Mouse (Mus musculus) cortical plate, adult 2 months (tissue): Measurements from ENCODE around the gene Trim2. TPM values are rescaled to one million over a fixed set of nuclear protein-coding genes. Genes with fewer than 3 reads are reported as not detected.

Experiments used
- H3K27ac ChIP-seq: fragments of 200-500 bp; 2 replicates; pipeline ENCODE4 v1.5.1; 2012; ENCODE audit warnings: low read length, control low read depth, inconsistent platforms; ENCODE audit not compliant: insufficient read depth
- H3K4me1 ChIP-seq: fragments of 200-500 bp; 2 replicates; pipeline ENCODE4 v1.6.1; 2011; ENCODE audit warnings: low read length; ENCODE audit not compliant: control insufficient read depth, insufficient read depth
- H3K4me3 ChIP-seq: fragments of 200-500 bp; 2 replicates; pipeline ENCODE4 v1.5.1; 2011; ENCODE audit warnings: mild to moderate bottlenecking, low read length, control low read depth; ENCODE audit not compliant: insufficient read depth
- CTCF ChIP-seq: fragments of 200-500 bp; IDR thresholded peaks from 2 replicates; pipeline ENCODE4 v1.5.1; 2011; ENCODE audit warnings: mild to moderate bottlenecking, control low read depth, low read length; ENCODE audit not compliant: insufficient read depth; ENCODE audit errors: extremely low read depth
- POLR2A ChIP-seq: fragments of 200-500 bp; IDR thresholded peaks from 2 replicates; pipeline ENCODE4 v1.6.1; 2011; ENCODE audit warnings: mild to moderate bottlenecking, low read length, control low read depth; ENCODE audit not compliant: insufficient read depth; ENCODE audit errors: extremely low read depth
- polyA plus RNA-seq: library from polyadenylated mRNA; depleted of rRNA; stranded (reverse); fragments of >200 nt; gene quantifications from 2 replicates; pipeline ENCODE4 v1.2.3, GENCODE M21; 2012

Gene Trim2
- polyA plus RNA-seq, 1 experiment: 87.4 TPM

GRCm38 (mm10) chr3:84218498-84218897 is 88.2 kb downstream of the Trim2 start:
- Histone ChIP-seq H3K27ac (no peak overlapping the region), H3K4me3 (peak overlapping the region; percentile 2), H3K4me1 (peaks cover 26% of the 10 kb centered on the region)
- TF ChIP-seq POLR2A: no peak

GRCm38 (mm10) chr3:84217961-84218351 is 88.7 kb downstream of the Trim2 start:
- no peak for TF ChIP-seq CTCF
- TF ChIP-seq POLR2A: no peak

GRCm38 (mm10) chr3:84217118-84217960 is 89.3 kb downstream of the Trim2 start:
- Histone ChIP-seq H3K4me1 (peaks cover 26% of the 10 kb centered on the region), H3K4me3 (peak overlapping the region; percentile 2), H3K27ac (no peak overlapping the region)
- no peak for TF ChIP-seq POLR2A
- TF ChIP-seq CTCF: no peak

More at GRCm38 (mm10) chr3:84217961-84218351, 88.7 kb downstream of the Trim2 start:
- Histone ChIP-seq H3K4me3 (peak overlapping the region; percentile 2), H3K27ac (no peak overlapping the region), H3K4me1 (peaks cover 26% of the 10 kb centered on the region)

- peaks cover 26% of the 10 kb centered on the region for H3K4me1 ChIP-seq
- no peak for TF ChIP-seq POLR2A
- no peak for TF ChIP-seq CTCF
- H3K4me3 ChIP-seq: peak overlapping the region; percentile 21
- H3K27ac ChIP-seq: peak overlapping the region; percentile 47; the same call in 1 of the 2 replicates
Observed at GRCm38 (mm10) chr3:84215743-84216360, 90.8 kb downstream of the Trim2 start.

- H3K4me3 ChIP-seq: peak overlapping the region; percentile 21; the same call in 1 of the 2 replicates
- H3K27ac ChIP-seq: 0 out of 2 replicates have a peak overlapping the region, but pooled peaks have one; percentile 47
- peaks cover 26% of the 10 kb centered on the region for H3K4me1 ChIP-seq
- no peak for TF ChIP-seq CTCF
- no peak for TF ChIP-seq POLR2A
Observed at GRCm38 (mm10) chr3:84215253-84215652, 91.4 kb downstream of the Trim2 start.

GRCm38 (mm10) chr3:84214501-84214900 is 92.2 kb downstream of the Trim2 start:
- TF ChIP-seq POLR2A (no peak), CTCF (no peak)
- H3K4me1 ChIP-seq: peaks cover 26% of the 10 kb centered on the region
- H3K27ac ChIP-seq: no peak overlapping the region

GRCm38 (mm10) chr3:84211340-84211875 is 95.3 kb downstream of the Trim2 start:
- H3K4me3 ChIP-seq: no peak overlapping the region
- H3K4me1 ChIP-seq: peaks cover 25% of the 10 kb centered on the region
- H3K27ac ChIP-seq: no peak overlapping the region
- TF ChIP-seq CTCF: no peak
- TF ChIP-seq POLR2A: no peak

More at GRCm38 (mm10) chr3:84214501-84214900, 92.2 kb downstream of the Trim2 start:
- H3K4me3 ChIP-seq: no peak overlapping the region

- H3K27ac ChIP-seq: no peak overlapping the region
- no peak overlapping the region for H3K4me3 ChIP-seq
- peaks cover 11% of the 10 kb centered on the region for H3K4me1 ChIP-seq
- TF ChIP-seq POLR2A (no peak), CTCF (no peak)
Observed at GRCm38 (mm10) chr3:84208917-84209513, 97.7 kb downstream of the Trim2 start.

GRCm38 (mm10) chr3:84208475-84208874 is 98.2 kb downstream of the Trim2 start:
- Histone ChIP-seq H3K27ac (no peak overlapping the region), H3K4me3 (no peak overlapping the region)

More at GRCm38 (mm10) chr3:84208475-84208874, 98.2 kb downstream of the Trim2 start:
- H3K4me1 ChIP-seq: peaks cover 11% of the 10 kb centered on the region
- no peak for TF ChIP-seq CTCF
- no peak for TF ChIP-seq POLR2A
